Mouse (Mus musculus) embryonic facial prominence, embryonic 10.5 days (tissue): ENCODE measurements around the gene Foxi1. TPM values are rescaled to one million over a fixed set of nuclear protein-coding genes. Genes with fewer than 3 reads are reported as not detected.

Experiments
- polyA plus RNA-seq: library from polyadenylated mRNA; unstranded; fragments of >200 nt; fragmentation: Nextera tagmentation; extraction: Ambion mirVana; gene quantifications from 2 replicates; pipeline ENCODE4 v1.2.1, GENCODE M21; 2016

Foxi1 gene
- polyA plus RNA-seq, 1 experiment from 2014 or later: not detected

Other genes with a start within 250 kb of the Foxi1 start
- gene Kcnmb1, start 245.1 kb downstream of the Foxi1 start, polyA plus RNA-seq: 0.09 and 0.13 TPM in 2 replicates
- 1.5 and 2.0 TPM in 2 replicates for gene Kcnip1, start 214.9 kb downstream of the Foxi1 start, polyA plus RNA-seq
- gene Lcp2, start 161.2 kb downstream of the Foxi1 start, polyA plus RNA-seq: 1.4 and 1.5 TPM in 2 replicates
- gene 4930469K13Rik, start 109.5 kb downstream of the Foxi1 start, polyA plus RNA-seq: not detected in 2 replicates
- 1.1 and 1.6 TPM in 2 replicates for gene Fam196b, start 106.7 kb upstream of the Foxi1 start, polyA plus RNA-seq